Mouse (Mus musculus) liver (tissue): Measurements from ENCODE around the gene Polrmt.
"Not testable (repeated sequence)": the region's sequence is repeated elsewhere in the genome, so short reads cannot be mapped to it uniquely, and the experiment has no call there.

Experiments used
- DNase-seq: peaks from one replicate; pipeline ENCODE4 v3.0.0-alpha.2; 2020; ENCODE audit warnings: mixed read lengths

Polrmt gene

DNA sequence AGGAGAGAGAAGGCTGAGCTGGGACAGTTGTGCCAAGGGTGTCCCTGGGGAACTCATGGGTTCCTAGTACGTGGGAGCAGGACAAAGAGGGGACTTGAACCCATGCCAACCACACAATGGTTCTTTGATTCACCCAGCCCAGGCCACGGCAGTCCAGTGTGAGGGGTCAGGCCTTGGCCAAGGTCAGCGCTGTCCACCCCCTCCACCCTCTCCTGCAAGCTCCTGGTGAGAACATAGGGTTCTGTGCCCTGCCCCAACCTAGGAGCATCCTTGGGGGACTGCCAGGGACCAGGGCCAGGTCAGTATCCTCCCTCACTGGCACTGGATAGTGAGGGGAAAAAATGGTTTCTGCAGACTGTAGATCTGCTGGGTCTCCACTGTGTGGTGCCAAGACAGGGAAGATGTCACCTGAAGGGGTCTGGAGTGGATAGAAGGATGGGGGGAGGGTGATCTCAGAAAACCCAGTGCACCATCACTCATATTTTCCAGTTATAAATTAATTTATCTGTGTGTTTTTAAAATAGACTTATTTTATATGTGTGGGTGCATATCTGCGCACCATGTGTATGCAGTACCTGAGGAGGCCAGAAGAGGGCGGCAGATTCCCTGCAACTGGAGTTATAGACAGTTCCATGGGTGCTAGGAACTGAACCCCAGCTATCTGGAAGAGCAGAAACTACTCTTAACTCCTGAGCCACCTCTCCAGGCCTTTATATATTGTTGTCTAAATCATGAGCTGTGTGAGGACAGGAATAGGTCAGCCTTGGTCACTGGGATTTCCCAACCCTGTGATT, 28.3 kb upstream of the Polrmt start:
- DNase-seq = peak; percentile 40

GRCm38 (mm10) chr10:79773208-79773607, 26.8 kb upstream of the Polrmt start:
- DNase-seq = no peak

DNA sequence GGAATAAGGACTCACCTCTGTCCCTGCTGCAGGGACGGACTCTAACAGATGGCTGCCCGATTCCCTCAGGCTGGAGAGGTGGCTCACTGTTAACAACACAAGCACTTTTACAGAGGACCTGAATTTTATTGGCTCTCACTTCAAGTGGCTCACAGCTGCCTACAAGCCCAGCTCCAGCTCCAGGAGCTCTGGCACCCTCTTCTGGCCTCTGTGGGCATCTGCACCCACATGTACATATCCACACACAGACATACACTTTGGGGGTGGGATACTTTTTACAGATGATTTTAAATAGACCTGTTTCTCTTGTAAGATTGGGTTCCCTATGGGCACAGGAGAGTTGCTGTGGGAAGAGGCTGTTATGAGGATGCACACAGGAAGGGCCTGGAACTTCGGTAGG, 25.9 kb upstream of the Polrmt start:
- no peak for DNase-seq

DNA sequence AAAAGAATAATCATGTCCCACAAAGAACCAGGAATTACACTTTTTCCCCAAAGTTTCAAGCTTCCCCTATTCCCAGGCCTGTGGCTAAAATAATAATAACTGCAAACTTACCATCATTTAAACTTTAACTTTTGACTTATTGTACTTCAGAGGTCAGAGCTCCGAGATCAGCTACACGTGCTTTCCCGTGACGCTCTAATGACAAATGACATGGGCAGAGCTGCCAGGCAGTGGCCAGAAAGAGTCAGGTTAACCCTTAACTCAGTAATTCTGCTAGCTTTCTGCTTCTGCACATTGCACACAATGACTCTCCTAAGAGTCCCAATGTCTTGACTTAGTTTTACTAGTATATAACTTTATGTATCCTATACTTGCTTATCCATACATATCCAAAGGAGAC, 22.9 kb upstream of the Polrmt start:
- no peak for DNase-seq

DNA sequence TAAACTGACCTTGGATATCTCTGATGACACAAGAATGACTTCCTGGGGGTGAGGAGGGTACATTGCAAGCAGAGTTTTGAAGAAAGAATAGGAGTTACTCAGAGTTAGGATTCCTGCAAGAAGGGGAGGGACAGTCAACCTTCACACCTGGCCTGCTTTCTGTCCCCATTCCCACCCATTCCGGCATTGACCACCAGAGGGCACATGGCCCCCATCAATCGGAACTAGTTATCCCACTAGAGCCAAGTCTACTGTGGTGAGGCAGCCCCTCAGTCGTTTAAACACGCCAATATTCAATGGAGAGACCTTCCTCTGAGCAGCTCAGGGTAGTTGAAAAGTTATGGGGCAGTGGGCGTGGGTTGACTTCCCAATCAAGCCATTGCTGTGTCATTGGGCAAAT, 22.0 kb upstream of the Polrmt start:
- peak; percentile 76 for DNase-seq

- peak; percentile 89 for DNase-seq
Measured at GRCm38 (mm10) chr10:79767372-79768244, 21.2 kb upstream of the Polrmt start.

GRCm38 (mm10) chr10:79766508-79767325, 20.3 kb upstream of the Polrmt start, which contains the start of gene Rnf126:
Gene Rnf126, minus strand, starts transcription at chr10:79766952.
- DNase-seq = peak; percentile 100

DNA sequence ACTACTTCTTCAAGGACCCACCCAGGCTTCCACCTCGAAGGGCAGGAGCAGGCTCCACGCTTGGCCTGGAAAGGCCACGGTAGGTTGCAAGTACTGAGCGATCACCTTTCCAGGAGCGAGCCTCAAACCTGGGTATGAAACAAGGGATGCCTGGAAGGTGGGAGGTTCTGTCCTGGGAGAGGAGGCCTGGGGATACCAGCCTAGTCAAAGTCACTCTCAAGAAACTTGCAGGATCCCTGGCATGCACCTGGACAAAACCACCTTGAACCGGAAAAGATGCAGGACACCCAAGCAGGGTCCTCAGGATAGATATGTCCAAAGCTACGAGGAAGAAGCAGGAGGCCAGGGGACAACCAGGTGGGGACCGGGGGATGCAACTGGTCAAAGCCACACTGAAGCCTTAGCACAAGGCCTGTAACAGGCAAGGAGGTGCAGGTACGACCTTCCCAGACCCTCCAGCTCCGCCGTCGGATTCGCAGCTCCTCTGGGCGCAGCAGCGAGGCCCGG, 19.7 kb upstream of the Polrmt start:
- no peak for DNase-seq

DNA sequence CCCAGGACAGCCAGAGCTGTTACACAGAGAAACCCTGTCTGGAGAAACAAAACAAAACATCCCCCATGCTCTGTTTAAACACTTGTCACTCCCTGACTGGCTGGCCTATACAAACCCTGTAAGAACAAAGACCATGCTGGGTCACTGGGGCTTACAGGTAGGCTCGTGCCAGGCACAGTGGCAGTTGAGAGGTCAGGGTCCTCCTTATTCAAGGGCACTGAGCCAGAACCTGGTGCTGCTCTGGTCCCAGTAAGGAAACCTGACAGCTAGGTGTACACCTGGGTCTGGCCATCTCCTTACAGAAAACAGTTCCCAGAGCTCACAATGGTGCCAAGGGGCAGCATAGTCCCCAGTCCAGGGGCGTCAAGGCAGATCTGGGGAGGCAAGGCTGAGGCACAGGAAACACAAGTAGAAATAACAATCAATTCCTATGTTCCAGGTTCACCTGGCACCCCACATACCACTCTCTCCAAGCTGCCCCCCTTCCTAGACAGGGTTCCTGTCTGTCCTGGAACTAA, 18.9 kb upstream of the Polrmt start:
- DNase-seq = no peak

- no peak for DNase-seq
Measured at GRCm38 (mm10) chr10:79764234-79764633, 17.9 kb upstream of the Polrmt start.

- DNase-seq = no peak
Measured at GRCm38 (mm10) chr10:79762875-79763274, 16.5 kb upstream of the Polrmt start.

- DNase-seq = no peak
Measured at GRCm38 (mm10) chr10:79760603-79761143, 14.3 kb upstream of the Polrmt start.

DNA sequence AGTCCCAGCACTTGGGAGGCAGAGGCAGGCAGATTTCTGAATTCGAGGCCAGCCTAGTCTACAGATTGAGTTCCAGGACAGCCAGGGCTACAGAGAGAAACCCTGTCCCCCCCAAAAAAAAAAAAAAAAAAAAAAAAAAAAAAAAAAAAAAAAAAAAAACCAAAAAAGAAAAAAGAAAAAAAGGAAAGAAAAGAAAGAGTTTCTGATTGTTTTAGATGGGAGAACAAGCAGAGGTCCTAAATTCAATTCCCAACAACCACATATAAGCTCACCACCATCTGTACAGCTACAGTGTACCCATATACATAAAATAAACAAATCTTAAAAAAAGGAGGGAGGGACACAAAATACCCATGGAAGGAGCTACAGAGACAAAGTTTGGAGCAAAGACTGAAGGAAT, 13.3 kb upstream of the Polrmt start:
- not testable (repeated sequence) for DNase-seq

DNA sequence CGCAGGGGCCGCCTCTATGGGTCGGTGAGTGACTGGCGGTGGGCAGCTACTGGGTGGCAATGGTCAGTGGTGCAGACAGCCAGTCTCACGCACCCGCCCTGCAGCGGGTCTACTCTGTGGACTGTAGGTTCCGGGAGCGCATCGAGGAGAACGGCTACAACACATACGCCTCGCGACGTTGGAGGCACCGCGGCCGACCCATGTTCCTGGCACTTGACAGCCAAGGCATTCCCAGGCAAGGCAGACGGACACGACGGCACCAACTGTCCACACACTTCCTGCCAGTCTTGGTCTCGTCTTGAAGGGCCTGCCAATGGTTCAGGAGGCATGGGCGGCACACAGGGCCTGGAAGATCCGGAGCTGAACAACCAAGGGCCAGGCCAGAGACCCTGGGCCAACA, 10.3 kb upstream of the Polrmt start:
- no peak for DNase-seq

- DNase-seq = no peak
Measured at GRCm38 (mm10) chr10:79755854-79756253, 9.5 kb upstream of the Polrmt start.

DNA sequence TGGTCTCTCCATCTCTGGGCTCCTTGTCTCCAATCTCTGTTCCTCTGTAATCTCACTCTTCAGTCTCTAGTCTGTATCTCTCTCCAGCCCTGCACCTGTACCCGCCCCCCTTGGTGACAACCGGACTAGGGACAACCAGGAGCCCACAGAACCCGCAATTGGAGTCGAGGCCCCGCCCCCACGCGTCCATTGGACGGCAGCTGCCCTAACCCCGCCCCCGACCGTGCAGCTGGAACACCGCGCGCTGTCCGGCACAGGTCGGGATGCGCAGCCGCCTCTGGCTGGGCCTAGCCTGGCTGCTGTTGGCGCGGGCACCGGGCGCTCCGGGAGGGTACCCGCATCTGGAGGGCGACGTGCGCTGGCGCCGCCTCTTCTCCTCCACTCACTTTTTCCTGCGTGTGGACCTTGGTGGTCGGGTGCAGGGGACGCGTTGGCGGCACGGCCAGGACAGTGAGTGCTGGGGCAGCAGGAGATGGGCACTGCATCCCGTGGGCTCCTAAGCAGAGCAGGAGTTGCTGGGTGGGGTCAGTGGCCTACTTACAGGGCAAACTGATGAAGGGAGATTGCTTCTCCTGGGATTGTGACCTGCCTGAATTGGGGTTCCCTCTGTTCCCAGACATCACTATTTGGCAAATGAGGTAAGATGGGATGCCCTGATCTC, 8.6 kb upstream of the Polrmt start, which contains the start of gene Fgf22:
TSS of gene Fgf22 (plus strand) at position 221 of the 661 bp plus-strand sequence.
- DNase-seq = peak; percentile 84

- DNase-seq = no peak
Measured at GRCm38 (mm10) chr10:79748496-79748895, 2.1 kb upstream of the Polrmt start.

DNA sequence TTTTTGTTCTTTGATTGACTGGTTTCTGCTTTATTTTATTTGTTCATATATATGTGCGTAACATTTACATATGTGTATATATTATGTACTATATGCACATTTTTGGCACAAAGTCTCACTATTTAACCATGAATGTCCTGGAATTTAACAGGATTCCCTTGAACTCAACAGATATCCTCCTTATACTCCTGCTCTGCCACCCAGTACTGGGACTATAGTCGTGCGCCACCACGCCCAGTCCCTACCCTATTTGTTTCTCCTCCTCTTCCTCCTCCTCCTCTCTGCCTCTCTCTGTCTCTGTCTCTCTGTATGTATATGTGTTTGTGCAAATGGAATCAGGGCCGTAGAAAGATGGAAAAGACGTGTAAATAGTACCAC, 382 bp upstream of the Polrmt start:
- DNase-seq = peak; percentile 65

DNA sequence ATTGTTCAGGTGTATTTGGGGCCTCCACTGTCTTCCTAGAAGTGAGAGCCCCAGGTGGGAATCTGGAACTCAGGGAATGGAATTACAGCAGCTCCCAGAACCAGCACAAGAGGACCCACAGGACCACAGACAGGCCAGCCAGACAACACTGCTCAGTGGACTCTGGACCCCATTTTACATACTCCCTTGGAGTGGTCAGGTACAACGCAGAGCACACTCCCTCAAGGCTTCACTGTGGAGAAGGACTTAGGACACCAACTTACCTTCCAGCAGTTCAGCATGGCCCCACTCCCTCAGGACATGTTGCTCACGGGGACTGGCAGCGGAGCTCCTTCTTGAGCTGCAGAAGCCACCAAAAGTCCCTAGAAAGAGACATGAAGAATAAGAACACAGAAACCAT, 970 bp downstream of the Polrmt start:
- DNase-seq = no peak

DNA sequence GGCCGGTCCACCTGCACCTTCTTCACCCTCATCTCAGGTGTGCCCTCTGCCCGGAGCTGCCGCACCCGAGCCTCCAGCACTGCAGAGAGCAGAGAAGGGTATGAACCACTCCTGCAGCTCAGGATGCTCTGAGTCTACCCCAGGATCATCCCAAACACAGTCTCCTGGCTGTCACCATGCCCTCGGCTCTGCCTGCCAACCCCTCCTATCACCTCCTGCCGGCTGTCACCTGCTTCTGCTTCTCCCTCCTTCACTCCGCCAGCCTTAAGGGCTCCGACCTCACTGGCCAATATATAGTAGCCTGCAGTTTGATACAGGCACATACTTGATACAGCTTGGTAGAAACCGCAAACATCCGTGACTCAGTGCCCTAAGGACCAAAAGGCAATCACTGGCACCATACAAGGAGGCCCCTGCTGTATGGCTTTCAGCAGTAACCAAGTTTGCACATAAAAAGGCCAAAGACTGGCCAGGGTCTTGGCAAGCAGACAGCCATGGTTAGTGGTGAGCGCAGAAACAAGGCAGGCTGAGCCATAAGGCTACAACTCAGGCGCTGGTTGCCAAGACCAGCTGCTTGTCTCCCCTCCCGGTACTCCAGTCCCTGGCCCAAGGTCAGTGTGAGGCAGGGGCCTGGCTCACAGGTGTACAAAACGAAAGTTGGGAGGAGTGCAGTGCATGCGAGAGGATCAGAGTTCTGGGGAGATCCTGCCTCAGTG, 2.6 kb downstream of the Polrmt start:
- DNase-seq = no peak

- no peak for DNase-seq
Measured at GRCm38 (mm10) chr10:79743161-79743560, 3.2 kb downstream of the Polrmt start.
